Mouse (Mus musculus): ENCODE measurements around the gene Mapk8ip3.
"Not testable (repeated sequence)": the region's sequence is repeated elsewhere in the genome, so short reads cannot be mapped to it uniquely, and the experiment has no call there.

The Mapk8ip3 gene

DNA sequence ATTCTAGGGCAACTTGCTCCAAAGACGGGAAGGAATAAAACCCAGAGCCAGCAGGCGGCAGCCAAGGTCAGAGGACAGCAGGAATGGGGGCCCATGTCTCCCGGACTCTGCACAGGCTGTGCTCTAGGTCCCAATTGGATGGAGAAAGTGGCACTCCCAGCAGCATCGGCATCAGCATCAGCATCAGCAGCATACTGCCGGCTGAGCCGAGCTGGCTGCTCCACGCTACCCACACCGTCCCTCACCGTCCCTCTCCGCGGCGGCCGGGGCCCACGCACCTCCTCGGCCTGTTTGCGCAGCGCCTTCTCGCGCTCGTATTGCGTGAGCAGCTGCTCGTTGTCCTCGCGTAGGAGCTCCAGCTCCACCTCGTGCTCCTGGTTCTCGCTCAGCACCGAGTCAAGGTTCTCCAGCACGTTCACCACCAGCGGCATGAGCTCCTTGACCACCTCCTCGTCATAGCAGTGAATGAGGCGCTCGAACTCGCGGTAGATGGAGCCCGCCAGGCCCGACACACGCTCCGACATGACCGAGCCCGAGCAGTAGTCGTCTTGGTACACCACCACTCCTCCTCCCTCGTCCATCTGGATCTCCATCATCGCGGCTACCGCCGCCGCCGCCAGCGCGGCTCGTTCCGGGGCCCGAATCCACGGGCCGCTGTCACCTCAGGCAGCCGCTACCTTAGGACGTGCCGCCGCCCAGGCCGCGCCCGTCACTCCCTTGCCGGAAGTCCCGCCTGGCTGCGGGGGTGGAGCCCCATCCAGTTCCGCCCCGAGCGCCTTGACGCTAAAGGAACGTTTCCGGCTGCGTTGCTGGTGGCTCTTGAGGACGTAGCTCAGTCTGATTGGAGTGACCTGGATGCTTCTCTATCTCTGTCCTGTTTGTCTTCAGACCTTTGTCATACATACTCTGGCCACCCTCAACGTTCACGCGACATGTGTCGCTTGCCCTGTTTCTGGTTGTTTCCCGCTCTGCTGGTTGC lies at the start of gene Mapk8ip3:
Gene Mapk8ip3, minus strand, starts transcription at position 719 of the 979 bp plus-strand sequence.
- peak; percentile 96 for DNase-seq

GRCm38 (mm10) chr17:24960852-24961715 lies 24.3 kb upstream of the Mapk8ip3 start:
- DNase-seq, result no peak

- peak; percentile 98 to 99 for DNase-seq
Measured at GRCm38 (mm10) chr17:24960135-24960851, 23.5 kb upstream of the Mapk8ip3 start, which contains the start of gene Jpt2. Jpt2 (minus strand) TSS chr17:24960689.

DNA sequence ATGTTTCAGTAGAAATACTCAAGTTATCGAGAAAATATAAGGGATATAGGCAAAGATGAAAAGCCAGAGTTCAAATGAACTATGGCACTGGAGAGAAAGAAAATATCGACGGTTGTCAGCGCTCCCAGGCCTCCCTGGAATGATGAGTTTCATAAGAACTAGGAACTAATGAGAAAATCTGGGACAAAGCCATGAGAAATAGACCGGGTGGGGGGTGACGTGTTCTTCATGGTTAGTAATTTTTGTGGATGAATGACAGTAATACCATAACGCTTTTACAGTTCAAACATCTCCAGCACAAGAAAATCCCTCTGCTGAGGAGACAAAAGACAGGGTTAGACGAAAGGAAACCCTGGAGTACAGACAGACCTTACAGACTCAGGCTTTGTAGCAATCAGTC lies 22.6 kb upstream of the Mapk8ip3 start:
- no peak for DNase-seq

- DNase-seq, result peak in 1 of 2 experiments; percentile 17
Measured at GRCm38 (mm10) chr17:24953291-24953690, 16.5 kb upstream of the Mapk8ip3 start.

GRCm38 (mm10) chr17:24950671-24951070 lies 13.9 kb upstream of the Mapk8ip3 start:
- DNase-seq, result no peak

- DNase-seq, result no peak
Measured at GRCm38 (mm10) chr17:24948204-24948603, 11.4 kb upstream of the Mapk8ip3 start.

- DNase-seq, result not testable (repeated sequence)
Measured at GRCm38 (mm10) chr17:24943589-24943988, 6.8 kb upstream of the Mapk8ip3 start.

GRCm38 (mm10) chr17:24943036-24943435 lies 6.3 kb upstream of the Mapk8ip3 start:
- no peak for DNase-seq

GRCm38 (mm10) chr17:24942453-24942852 lies 5.7 kb upstream of the Mapk8ip3 start:
- peak; percentile 40 to 47 for DNase-seq

GRCm38 (mm10) chr17:24937266-24937665 lies 489 bp upstream of the Mapk8ip3 start:
- no peak for DNase-seq

DNA sequence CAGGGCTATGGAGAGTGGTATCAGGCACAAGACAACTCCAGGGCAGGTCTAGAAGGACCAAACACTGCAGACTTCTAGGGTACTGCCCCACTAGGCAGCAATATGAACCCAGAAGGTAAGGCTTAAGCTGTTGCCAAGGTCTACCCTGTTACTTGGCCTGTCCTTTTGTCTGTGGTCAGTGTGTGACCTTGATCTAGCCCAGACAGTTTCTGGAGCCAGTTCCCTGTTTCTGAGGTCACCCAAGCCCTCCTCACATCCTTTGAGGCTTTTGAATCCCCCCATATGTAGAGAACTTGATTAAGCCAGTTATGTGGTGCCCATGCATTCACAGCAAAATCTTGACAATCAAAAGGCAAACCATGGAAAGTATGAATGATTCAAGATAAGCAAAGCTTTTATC lies 1.1 kb downstream of the Mapk8ip3 start:
- no peak for DNase-seq

DNA sequence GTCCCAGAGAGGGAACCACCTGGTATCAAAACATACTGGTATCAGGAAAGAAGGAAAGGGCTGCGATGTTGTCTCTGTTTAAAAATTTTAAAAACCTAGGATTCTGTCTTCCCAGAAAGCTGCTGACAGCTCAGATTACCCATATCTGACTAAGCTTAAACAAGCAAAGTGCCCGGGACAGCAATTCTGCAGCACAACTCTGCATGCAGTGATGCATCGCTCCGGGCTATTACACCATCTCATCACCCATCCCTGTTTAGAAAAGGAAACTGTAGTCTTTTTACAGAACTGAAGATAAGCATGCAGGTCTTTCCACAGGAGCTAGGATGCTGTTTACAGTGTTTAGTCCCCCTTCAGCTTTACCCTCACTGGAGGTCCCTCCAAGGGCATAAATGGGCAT lies 1.9 kb downstream of the Mapk8ip3 start:
- DNase-seq, result no peak

GRCm38 (mm10) chr17:24933163-24933562 lies 3.6 kb downstream of the Mapk8ip3 start:
- DNase-seq, result no peak

GRCm38 (mm10) chr17:24932431-24932830 lies 4.3 kb downstream of the Mapk8ip3 start:
- DNase-seq, result no peak

DNA sequence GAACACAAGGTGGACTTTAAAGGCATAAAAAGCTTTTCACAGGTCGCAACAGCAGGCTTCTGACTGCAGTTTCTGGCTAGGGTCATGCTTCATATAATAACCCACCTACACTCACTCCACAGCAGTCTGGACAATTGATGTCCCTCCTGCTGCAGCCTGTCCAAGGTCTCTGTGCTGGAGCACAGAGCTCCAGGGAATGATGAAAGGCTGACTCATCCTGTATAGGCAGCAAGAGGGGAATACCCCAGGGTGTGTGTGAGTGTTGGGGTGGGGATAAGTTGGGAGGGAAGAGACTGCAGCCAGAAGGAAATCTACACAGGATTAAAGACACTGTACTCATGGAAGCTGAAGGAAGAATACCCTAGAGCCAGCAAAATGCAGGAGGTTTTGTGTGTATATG lies 7.3 kb downstream of the Mapk8ip3 start:
- no peak for DNase-seq

DNA sequence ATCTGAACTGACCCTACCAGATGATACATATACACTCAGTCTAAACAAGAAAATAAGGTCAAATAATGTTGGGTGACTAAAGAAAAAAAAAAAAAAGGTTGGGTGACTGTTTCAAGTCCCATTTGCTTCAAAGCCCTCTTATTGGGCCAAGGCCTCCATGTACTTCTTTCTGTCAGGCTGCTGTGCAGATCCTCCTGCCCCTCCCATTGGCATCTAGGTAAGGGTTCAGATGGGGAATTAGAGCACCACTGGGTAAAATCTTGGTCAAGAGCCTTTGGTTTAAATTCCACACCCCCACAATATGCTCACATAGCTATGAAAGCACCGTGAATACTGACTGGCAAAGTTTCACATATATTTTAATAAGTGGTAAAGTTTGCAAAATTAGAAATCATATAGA lies 13.5 kb downstream of the Mapk8ip3 start:
- no peak for DNase-seq

DNA sequence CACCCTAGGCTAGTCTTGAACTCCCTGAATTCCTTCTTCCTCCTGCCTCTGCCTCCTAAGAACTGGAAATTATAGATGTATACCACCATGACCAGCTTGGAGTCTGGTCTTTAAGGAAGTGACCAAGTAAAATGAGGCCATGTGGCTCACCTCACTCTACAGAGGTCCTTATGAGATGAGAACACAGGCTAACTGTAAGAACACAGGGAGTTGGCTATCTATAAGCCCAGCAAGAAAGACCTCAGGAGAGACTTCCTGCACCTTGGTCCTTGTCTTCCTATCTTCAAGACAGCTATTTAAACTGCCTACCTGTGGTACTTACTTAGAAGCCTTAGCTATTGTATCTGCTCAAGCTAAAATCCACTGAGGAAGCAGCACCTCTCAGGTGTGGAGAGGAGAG lies 22.8 kb downstream of the Mapk8ip3 start:
- DNase-seq, result no peak

DNA sequence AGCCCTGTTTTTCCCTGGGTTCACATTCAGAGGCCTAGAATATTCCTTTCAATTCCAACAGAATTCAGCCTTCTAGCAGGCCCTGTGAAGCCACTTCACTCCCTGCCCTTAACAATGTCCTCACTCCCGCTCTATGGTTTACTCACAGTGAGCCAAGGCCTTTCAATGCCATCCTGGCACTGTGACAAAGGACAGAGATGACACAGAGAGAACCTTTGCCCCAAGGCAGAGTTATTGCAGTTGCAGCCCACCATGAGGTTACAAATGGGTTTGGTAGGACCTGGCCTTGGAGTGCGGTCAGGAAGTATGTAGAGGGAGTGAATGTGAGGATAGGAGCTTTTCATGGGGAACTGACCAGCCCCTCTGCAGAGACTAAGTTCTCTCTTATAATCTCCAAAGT lies 29.2 kb downstream of the Mapk8ip3 start:
- DNase-seq, result no peak

GRCm38 (mm10) chr17:24903767-24904166 lies 33.0 kb downstream of the Mapk8ip3 start:
- DNase-seq, result no peak

GRCm38 (mm10) chr17:24902671-24903474 lies 33.9 kb downstream of the Mapk8ip3 start:
- no peak for DNase-seq

- DNase-seq, result no peak
Measured at GRCm38 (mm10) chr17:24902124-24902523, 34.7 kb downstream of the Mapk8ip3 start.
